Mouse (Mus musculus) testis, postnatal 10 days (tissue): ENCODE measurements around the gene 4833427G06Rik.

ENCODE experiments used
- DNase-seq: peaks from one replicate; pipeline ENCODE4 v3.0.0; 2021; ENCODE audit warnings: low spot score

The 4833427G06Rik gene

DNA sequence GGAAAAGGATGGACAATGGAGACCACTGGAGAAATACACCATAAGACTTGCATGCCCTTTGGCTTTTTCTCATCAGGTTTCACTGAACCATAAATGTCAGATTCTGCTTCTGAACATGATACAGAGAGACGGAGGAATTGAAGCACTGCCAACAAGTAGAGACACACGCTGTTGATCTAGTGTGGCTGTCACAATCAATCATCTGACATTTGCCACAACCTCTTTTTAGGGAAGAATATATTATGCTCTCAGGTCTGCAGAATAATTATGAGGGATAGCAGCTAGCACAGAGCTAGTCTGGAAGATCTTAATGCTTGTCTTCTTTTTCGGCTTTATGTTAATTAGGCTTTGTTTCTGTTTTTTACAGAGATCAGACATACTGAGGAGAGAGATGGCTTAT is 33.7 kb downstream of the 4833427G06Rik start:
- no peak for DNase-seq

DNA sequence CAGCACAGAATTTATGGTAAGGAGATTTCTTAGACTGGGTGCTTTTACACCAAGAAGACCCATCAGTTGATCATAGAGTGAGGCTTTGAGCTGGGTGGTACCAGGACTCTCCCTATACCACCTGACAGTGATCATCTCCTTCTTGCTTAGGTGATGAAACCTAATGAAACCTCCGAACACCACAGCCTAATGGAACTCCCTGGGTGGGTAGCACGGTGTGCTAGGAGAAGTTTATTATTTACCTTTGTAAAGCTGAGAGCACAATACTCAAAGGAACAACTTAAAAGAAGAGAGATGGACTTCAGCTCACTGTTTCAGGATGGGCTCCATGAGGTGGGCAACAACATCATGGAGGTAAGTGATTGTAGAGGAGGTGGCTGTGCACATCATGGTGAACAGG is 41.3 kb downstream of the 4833427G06Rik start, which contains the start of gene Btg4:
TSS of gene Btg4 (plus strand) at position 301 of the 400 bp plus-strand sequence.
- no peak for DNase-seq

DNA sequence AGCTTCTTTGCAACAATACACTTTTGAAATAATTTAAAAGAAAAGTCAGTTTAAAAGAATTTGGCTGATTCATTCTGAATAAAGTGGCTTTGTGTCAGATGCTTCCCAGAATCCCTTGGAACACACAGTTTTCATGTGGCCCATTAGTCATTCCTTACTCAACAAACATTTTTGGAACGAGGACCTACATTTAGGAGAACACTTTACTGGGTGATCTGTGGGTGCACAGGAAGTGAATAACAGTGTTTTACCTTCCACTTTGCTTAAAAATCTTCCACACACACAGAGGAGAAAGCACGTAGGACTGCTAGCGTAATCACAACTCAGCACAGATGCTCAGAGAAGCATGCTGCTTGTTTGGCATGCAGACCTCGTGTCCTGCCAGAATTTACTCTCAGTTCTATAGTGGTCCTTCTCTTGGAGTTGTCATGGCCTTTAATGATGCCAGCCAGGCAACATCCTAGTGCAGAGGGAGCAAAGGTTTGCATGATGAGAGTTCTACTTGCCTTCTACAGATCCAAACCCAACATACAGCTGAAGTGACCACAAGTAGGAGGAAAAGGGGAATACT is 42.8 kb downstream of the 4833427G06Rik start:
- no peak for DNase-seq

DNA sequence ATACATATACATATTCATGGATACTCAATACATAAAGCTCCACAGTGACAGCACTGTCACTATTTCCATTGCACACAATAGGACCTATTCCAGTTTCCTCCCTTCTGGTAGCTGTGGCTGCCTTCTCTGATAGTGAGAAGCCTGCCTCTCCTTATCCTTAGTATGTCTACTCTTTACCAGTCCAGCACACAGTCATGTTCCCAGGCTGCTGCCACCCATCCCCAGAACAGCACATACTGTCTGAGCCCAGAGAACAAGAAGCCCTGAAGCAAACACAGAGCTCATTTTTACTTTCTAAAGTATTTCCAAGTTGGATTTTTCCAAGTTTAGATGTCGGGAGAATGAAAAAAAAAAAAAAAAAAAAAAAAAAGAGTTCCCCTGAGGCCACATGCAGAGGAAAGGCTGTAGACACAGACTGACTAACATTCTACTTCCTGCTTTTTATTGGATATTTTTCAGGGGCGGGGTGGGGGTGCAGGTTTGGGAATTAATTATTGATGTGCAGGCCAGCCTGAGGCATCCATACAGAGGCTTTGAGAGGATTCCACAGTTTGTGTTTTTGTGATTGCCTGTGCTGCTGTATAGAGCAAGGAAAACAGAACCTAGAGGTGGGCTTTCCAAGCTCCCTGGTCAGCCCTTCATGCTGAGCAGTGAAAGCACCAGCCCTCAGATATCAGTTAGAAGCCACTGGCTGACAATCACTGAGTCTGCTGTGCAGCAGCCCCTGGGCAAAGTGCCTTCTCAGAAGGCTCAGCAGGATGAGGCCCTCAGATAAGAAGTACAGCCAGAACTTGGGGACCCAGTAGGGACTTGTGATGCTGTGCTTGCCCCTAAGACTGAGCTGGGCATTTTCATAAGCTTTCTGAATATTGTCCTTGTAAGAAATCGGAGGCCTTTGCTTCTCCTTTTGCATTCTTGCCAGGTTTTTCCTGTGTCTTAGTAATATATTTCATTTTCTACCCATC is 45.2 kb downstream of the 4833427G06Rik start:
- no peak for DNase-seq

DNA sequence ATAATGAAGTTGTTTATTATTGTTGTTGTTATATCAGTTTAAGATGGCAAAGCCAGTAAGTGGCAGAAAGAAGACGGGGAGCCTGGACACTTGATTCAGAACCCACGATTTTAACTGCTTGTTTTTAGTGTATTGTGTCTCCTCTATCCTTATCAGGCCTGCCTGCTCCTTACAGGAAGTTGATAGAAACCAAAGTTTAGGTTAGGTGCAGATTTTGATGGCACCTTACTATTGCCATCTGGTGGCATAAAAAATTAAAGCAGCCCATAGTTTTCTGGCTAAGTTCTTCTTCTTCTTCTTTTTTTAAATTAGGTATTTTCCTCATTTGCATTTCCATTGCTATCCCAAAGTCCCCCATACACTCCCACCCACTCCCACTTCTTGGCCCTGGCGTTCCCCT is 49.7 kb downstream of the 4833427G06Rik start:
- no peak for DNase-seq

DNA sequence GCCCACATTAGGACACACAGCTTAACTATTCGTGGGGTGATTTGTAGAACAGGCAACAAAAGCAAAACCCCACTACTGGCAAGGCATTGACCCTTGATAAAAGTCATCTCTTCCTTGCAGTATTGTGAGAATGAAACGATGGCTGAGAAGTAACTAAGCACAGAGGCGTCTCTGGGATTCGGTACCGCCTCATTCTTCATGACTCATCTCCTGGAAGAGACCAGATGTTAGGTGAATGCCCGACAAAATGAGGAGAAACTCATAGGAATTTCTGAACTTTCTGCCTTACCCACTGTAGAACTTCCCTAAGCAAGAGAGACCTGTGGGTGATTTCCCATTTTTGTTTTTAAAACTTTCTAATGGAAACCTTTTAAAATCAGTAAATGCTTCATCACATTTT is 59.7 kb downstream of the 4833427G06Rik start:
- no peak for DNase-seq

DNA sequence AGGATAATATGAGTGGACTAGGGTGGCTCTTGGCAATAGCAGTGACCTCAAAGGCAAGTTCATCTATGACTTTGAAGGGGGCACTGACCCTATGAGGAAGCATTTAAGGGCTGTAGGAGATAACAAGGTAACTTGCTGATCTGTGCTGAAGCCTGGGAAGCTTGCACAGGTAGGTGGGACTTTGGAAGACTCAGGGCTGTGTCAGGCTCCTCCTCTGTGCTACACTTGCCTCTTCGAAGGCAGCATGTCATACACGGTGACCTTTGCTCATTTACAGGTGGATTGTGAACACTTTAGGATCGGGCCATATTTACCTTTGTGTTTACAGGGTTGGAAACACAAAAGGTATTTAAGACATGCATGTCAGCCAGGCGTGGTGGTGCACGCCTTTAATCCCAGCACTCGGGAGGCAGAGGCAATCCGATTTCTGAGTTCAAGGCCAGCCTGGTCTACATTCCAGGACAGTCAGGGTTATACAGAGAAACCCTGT is 60.3 kb downstream of the 4833427G06Rik start:
- no peak for DNase-seq

DNA sequence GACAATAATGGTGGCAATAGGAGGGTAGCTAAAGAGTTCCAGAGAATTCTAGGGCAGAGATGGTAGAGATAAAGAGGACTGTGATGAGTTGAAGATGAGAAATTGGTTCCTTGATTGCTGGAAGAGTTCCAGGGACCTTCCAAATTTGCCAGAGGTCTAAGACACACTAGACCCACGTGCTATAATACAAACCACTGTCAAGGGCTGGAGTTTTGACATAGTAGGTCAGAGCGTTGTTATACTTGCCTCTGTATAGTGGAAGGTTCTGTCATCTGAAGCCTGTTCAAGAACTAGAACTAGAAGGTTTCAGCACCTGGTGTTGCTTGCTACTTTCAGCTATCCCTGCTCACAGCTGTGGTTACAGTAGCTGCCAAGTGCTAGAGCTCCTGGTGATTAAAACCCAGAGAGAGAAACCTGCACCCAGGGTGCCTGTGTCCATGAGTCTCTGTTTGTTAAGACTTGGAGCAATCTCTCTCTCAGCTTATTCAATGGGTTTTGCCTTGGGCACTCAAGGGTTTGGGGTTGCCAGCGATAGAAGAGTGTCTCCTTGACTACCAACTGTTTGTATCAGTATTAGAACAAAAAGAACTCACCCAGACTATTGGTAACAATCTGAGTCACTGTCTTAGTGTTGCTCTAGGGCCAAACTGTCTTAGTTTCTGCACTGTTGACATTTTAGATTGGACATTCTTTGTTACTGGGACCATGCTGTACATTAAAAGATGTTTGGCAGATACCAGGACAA is 68.9 kb downstream of the 4833427G06Rik start:
- DNase-seq, result no peak

DNA sequence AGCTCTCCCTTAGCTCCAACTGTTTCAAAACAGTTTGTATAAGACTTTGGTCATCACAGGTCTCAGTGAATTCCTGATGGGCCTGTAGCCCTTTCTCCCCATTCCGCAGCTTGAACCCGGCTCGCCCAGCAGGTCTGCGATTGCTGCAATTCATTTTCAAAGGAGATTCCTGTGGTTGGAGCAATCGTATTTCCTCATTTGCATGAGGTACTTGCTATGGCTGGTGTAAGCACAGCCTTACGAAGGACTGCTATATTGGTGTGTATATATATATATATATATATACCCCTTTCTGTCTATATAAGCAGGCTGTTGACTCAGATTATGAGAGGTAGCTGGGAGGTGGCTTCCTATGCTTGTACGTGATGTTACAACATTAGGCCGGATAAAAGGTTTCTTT is 69.6 kb downstream of the 4833427G06Rik start:
- DNase-seq, result no peak

DNA sequence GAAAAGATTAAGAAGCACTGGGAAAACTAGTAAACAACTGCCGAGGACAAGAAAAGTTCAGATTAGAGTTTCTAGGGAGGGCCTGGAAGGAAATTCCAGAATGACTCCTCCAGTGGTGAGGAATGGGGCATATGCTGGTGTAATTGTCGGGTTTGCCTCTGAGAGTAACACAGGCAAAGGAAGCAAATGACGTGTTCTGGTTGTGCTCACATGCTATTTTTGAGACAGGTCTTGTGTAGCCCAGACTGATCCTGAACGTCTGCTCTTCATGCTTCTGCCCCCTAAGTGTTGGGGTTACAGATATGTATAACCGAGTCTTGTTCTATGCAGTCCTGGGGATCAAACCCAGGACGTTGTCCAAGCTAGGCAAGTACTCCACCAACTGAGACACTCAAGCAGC is 70.3 kb downstream of the 4833427G06Rik start:
- DNase-seq, result no peak
